ENCODE assay signal across 17 mouse cellular contexts in the genomic region with DNA sequence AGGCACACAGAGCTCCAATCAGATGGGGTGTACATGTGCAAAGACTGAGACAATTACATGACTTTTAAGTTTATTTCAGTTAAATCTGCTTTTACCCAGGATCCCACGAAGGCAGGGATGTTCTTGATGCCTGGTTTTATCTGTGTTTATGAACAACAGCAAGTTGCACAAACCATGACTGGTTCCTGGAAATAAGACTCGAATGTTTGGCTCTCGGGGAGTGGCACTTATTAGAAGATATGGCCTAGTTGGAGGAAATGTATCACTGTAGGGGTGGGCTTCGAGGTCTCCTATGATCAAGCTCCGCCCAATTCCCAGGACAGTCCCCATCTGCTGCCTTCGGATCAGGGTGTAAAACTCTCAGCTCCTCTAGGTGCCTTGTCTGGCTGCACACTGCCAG. TPM values are rescaled to one million over a fixed set of nuclear protein-coding genes. Genes with fewer than 3 reads are reported as not detected.
A peak's percentile ranks its signal among the peaks of the same experiment; 100 is the strongest.
DNase-seq lines count a peak whose midpoint lies in the region; ATAC-seq and TF ChIP-seq lines count a peak whose summit lies in the region.
"Had no signal": no experiment of that assay in that cellular context is flagged by ENCODE, and none has a peak within 500 bp of the region (broad histone marks: within the 10 kb centered on the region; RNA-seq: fewer than 3 reads in every experiment).

No protein-coding gene starts in this region.

- H3K9ac ChIP-seq in forebrain, embryonic 15.5 days (replicated peaks): no peak overlapping the region; the same call in 1 of the 2 replicates
- no peak overlapping the region for H3K9ac ChIP-seq in forebrain, postnatal 0 days
- H3K9ac ChIP-seq in intestine, embryonic 15.5 days: no peak overlapping the region
- H3K9ac ChIP-seq in intestine, embryonic 16.5 days (ENCODE audit: low read depth, low read length): no peak overlapping the region
- H3K9ac ChIP-seq in liver, embryonic 14.5 days (replicated peaks): no peak overlapping the region; the same call in 1 of the 2 replicates
- no peak overlapping the region for H3K9ac ChIP-seq in midbrain, embryonic 14.5 days (replicated peaks; ENCODE audit: low read length)

- H3K27ac ChIP-seq in forebrain, embryonic 15.5 days (replicated peaks): peak overlapping the region; percentile 67; the same call in 1 of the 2 replicates
- no peak overlapping the region for H3K27ac ChIP-seq in forebrain, postnatal 0 days (ENCODE audit: low read depth, low read length)
- H3K27ac ChIP-seq in intestine, embryonic 15.5 days: 0 out of 2 replicates have a peak overlapping the region, but pooled peaks have one; percentile 27
- no peak overlapping the region for H3K27ac ChIP-seq in intestine, embryonic 16.5 days (ENCODE audit: low read length)
- H3K27ac ChIP-seq in liver, embryonic 14.5 days: peak overlapping the region; percentile 72
- 0 out of 2 replicates have a peak overlapping the region, but pooled peaks have one; percentile 69 for H3K27ac ChIP-seq in midbrain, embryonic 14.5 days (replicated peaks; ENCODE audit: low read depth, low read length)
- H3K27ac ChIP-seq: kidney, postnatal 0 days; limb, embryonic 13.5 days had no signal

- no peaks in the 10 kb centered on the region for H3K9me3 ChIP-seq in forebrain, embryonic 15.5 days
- H3K9me3 ChIP-seq in forebrain, postnatal 0 days (ENCODE audit: low read length): no peaks in the 10 kb centered on the region
- no peaks in the 10 kb centered on the region for H3K9me3 ChIP-seq in intestine, embryonic 15.5 days
- H3K9me3 ChIP-seq in intestine, embryonic 16.5 days (ENCODE audit: control insufficient read depth, low read length): no peaks in the 10 kb centered on the region
- H3K9me3 ChIP-seq in liver, embryonic 14.5 days (ENCODE audit: control insufficient read depth, low read length): no peaks in the 10 kb centered on the region
- H3K9me3 ChIP-seq in midbrain, embryonic 14.5 days (ENCODE audit: control insufficient read depth, low read length): no peaks in the 10 kb centered on the region
- H3K9me3 ChIP-seq: limb, embryonic 13.5 days; megakaryocyte, embryonic 14.5 days had no signal

- no peak overlapping the region for H3K4me3 ChIP-seq in forebrain, embryonic 15.5 days
- no peak overlapping the region for H3K4me3 ChIP-seq in forebrain, postnatal 0 days (ENCODE audit: low read depth, low read length)
- H3K4me3 ChIP-seq in intestine, embryonic 15.5 days (replicated peaks): no peak overlapping the region
- H3K4me3 ChIP-seq in intestine, embryonic 16.5 days (ENCODE audit: low read length): no peak overlapping the region
- H3K4me3 ChIP-seq in liver, embryonic 14.5 days (ENCODE audit: insufficient read depth in 1 of 2, low read depth in 2 of 2, low read length in 2 of 2): no peak overlapping the region
- H3K4me3 ChIP-seq in midbrain, embryonic 14.5 days (replicated peaks; ENCODE audit: low read depth, low read length): no peak overlapping the region
- H3K4me3 ChIP-seq: limb, embryonic 13.5 days had no signal

- H3K36me3 ChIP-seq in forebrain, embryonic 15.5 days: no peaks in the 10 kb centered on the region
- no peaks in the 10 kb centered on the region for H3K36me3 ChIP-seq in forebrain, postnatal 0 days (ENCODE audit: insufficient read depth)
- 0 out of 2 replicates have a peak, but pooled peaks cover 3% of the 10 kb centered on the region for H3K36me3 ChIP-seq in intestine, embryonic 15.5 days
- H3K36me3 ChIP-seq in intestine, embryonic 16.5 days (ENCODE audit: control insufficient read depth, insufficient read depth, low read length): 0 out of 2 replicates have a peak, but pooled peaks cover 6% of the 10 kb centered on the region
- H3K36me3 ChIP-seq in liver, embryonic 14.5 days (replicated peaks; ENCODE audit: control insufficient read depth, insufficient read depth, low read depth): peaks cover 32% of the 10 kb centered on the region
- H3K36me3 ChIP-seq in midbrain, embryonic 14.5 days (ENCODE audit: control insufficient read depth, insufficient read depth, low read length): no peaks in the 10 kb centered on the region

- H3K4me2 ChIP-seq in forebrain, embryonic 15.5 days (replicated peaks): no peak overlapping the region
- H3K4me2 ChIP-seq in forebrain, postnatal 0 days (ENCODE audit: low read depth): no peak overlapping the region
- no peak overlapping the region for H3K4me2 ChIP-seq in intestine, embryonic 15.5 days (replicated peaks)
- H3K4me2 ChIP-seq in intestine, embryonic 16.5 days (ENCODE audit: low read depth, low read length): no peak overlapping the region
- peak overlapping the region; percentile 63 for H3K4me2 ChIP-seq in liver, embryonic 14.5 days (ENCODE audit: low read depth)
- H3K4me2 ChIP-seq in midbrain, embryonic 14.5 days (ENCODE audit: low read length): no peak overlapping the region
- H3K4me2 ChIP-seq: limb, embryonic 13.5 days had no signal

- no peak for DNase-seq in forebrain, postnatal 0 days
- peak in 1 of 3 experiments; percentile 57 for DNase-seq in liver, embryonic 14.5 days (ENCODE audit: low read depth in 3 of 3, low spot score in 3 of 3)
- no peak for DNase-seq in midbrain, embryonic 14.5 days
- DNase-seq in kidney, adult 18-20 months: no peak
- no peak for DNase-seq in gastrocnemius, adult 8-10 months (ENCODE audit: low spot score in 2 of 2)
- DNase-seq: adrenal gland, adult 2 months; cerebellum, adult 2 months; gastrocnemius, postnatal 25 days; heart, postnatal 10 days; thymus, adult 18-20 months had no signal

- WGBS in forebrain, embryonic 15.5 days: 78% methylated on average over 6 of the region's 6 CpGs
- 80% methylated on average over 6 of the region's 6 CpGs for WGBS in forebrain, postnatal 0 days
- 43% methylated on average over 6 of the region's 6 CpGs for WGBS in intestine, embryonic 15.5 days
- 50% methylated on average over 6 of the region's 6 CpGs for WGBS in intestine, embryonic 16.5 days
- 14% methylated on average over 6 of the region's 6 CpGs for WGBS in liver, embryonic 14.5 days (ENCODE audit: insufficient replicate concordance)
- 76% methylated on average over 6 of the region's 6 CpGs for WGBS in midbrain, embryonic 14.5 days

- TF ChIP-seq EP300 in liver, embryonic 14.5 days (IDR thresholded peaks at IDR 0.05; ENCODE audit: low read depth): no peak

- peaks cover 11% of the 10 kb centered on the region for H3K4me1 ChIP-seq in forebrain, embryonic 15.5 days
- H3K4me1 ChIP-seq in forebrain, postnatal 0 days (ENCODE audit: insufficient read depth): no peaks in the 10 kb centered on the region
- H3K4me1 ChIP-seq in intestine, embryonic 15.5 days (replicated peaks): 0 out of 2 replicates have a peak, but pooled peaks cover 9% of the 10 kb centered on the region
- H3K4me1 ChIP-seq in intestine, embryonic 16.5 days (ENCODE audit: control insufficient read depth, insufficient read depth, low read length): peaks cover 10% of the 10 kb centered on the region
- peaks cover 31 to 36% of the 10 kb centered on the region in 2 experiments for H3K4me1 ChIP-seq in liver, embryonic 14.5 days (replicated peaks; ENCODE audit: control insufficient read depth in 2 of 2, insufficient read depth in 2 of 2, low read length in 1 of 2)
- peaks cover 11% of the 10 kb centered on the region for H3K4me1 ChIP-seq in midbrain, embryonic 14.5 days (ENCODE audit: control insufficient read depth, insufficient read depth, low read length)
- H3K4me1 ChIP-seq: limb, embryonic 13.5 days had no signal

- no peak for ATAC-seq in forebrain, embryonic 15.5 days (replicated peaks)
- ATAC-seq in forebrain, postnatal 0 days: no peak
- ATAC-seq in intestine, embryonic 15.5 days: no peak
- no peak for ATAC-seq in intestine, embryonic 16.5 days
- ATAC-seq in liver, embryonic 14.5 days (ENCODE audit: insufficient read depth): no peak
- ATAC-seq in midbrain, embryonic 14.5 days (ENCODE audit: low FRiP score, low TSS enrichment): no peak
- ATAC-seq: lung, postnatal 0 days had no signal

- TF ChIP-seq CTCF in forebrain, postnatal 0 days (IDR thresholded peaks at IDR 0.05; ENCODE audit: low read depth): no peak
- TF ChIP-seq CTCF in liver, embryonic 14.5 days (IDR thresholded peaks at IDR 0.05; ENCODE audit: low read depth): no peak

- no peaks in the 10 kb centered on the region for H3K27me3 ChIP-seq in forebrain, embryonic 15.5 days
- no peaks in the 10 kb centered on the region for H3K27me3 ChIP-seq in forebrain, postnatal 0 days (ENCODE audit: insufficient read depth, low read length)
- H3K27me3 ChIP-seq in intestine, embryonic 15.5 days (replicated peaks): no peaks in the 10 kb centered on the region
- no peaks in the 10 kb centered on the region for H3K27me3 ChIP-seq in intestine, embryonic 16.5 days (replicated peaks; ENCODE audit: control insufficient read depth, insufficient read depth, low read length)
- H3K27me3 ChIP-seq in liver, embryonic 14.5 days (ENCODE audit: control insufficient read depth, insufficient read depth, low read length): no peaks in the 10 kb centered on the region
- no peaks in the 10 kb centered on the region for H3K27me3 ChIP-seq in midbrain, embryonic 14.5 days (ENCODE audit: control insufficient read depth, insufficient read depth, low read length)
- H3K27me3 ChIP-seq: limb, embryonic 13.5 days had no signal

RNA-seq across cellular contexts. Expression of a gene that starts 20.1 kb away (rescaled TPM):
- 77.1 and 79.8 TPM in 2 replicates for polyA plus RNA-seq in forebrain, embryonic 15.5 days (2015; fragmentation: Nextera tagmentation; extraction: Ambion mirVana)
- 131 and 174 TPM in 2 replicates for total RNA-seq in forebrain, postnatal 0 days (2014; rRNA removed)
- polyA plus RNA-seq in forebrain, postnatal 0 days (2015; fragmentation: Nextera tagmentation; extraction: Ambion mirVana): 73.3 and 92.7 TPM in 2 replicates
- 69.7 and 70.0 TPM in 2 replicates for polyA plus RNA-seq in intestine, embryonic 15.5 days (2015; fragmentation: Nextera tagmentation; extraction: Ambion mirVana)
- polyA plus RNA-seq in intestine, embryonic 16.5 days (2015; fragmentation: Nextera tagmentation; extraction: Ambion mirVana): 69.9 and 88.2 TPM in 2 replicates
- 9.1 TPM in 2 replicates for polyA plus RNA-seq in liver, embryonic 14.5 days (2012; rRNA removed)
- 6.8 and 6.9 TPM in 2 replicates for polyA plus RNA-seq in liver, embryonic 14.5 days (2014; fragmentation: Nextera tagmentation; extraction: Ambion mirVana)
- 99.9 and 129 TPM in 2 replicates for polyA plus RNA-seq in midbrain, embryonic 14.5 days (2014; fragmentation: Nextera tagmentation; extraction: Ambion mirVana)
- 10 to 100 TPM in 2 of 4 experiments, 1 to 10 TPM in 2; 7.9 to 14.0 (median 9.8) TPM for total RNA-seq in gastrocnemius, adult 8-10 months (2022)

RNA-seq across cellular contexts. Expression of a gene that starts 21.3 kb away (rescaled TPM):
- polyA plus RNA-seq in forebrain, embryonic 15.5 days (2015; fragmentation: Nextera tagmentation; extraction: Ambion mirVana): 121 and 142 TPM in 2 replicates
- 61.9 and 71.4 TPM in 2 replicates for total RNA-seq in forebrain, postnatal 0 days (2014; rRNA removed)
- polyA plus RNA-seq in forebrain, postnatal 0 days (2015; fragmentation: Nextera tagmentation; extraction: Ambion mirVana): 88.1 and 96.6 TPM in 2 replicates
- 23.7 and 24.5 TPM in 2 replicates for polyA plus RNA-seq in intestine, embryonic 15.5 days (2015; fragmentation: Nextera tagmentation; extraction: Ambion mirVana)
- 21.0 and 22.1 TPM in 2 replicates for polyA plus RNA-seq in intestine, embryonic 16.5 days (2015; fragmentation: Nextera tagmentation; extraction: Ambion mirVana)
- polyA plus RNA-seq in liver, embryonic 14.5 days (2012; rRNA removed): 2.9 and 3.1 TPM in 2 replicates
- polyA plus RNA-seq in liver, embryonic 14.5 days (2014; fragmentation: Nextera tagmentation; extraction: Ambion mirVana): 1.2 and 1.4 TPM in 2 replicates
- polyA plus RNA-seq in midbrain, embryonic 14.5 days (2014; fragmentation: Nextera tagmentation; extraction: Ambion mirVana): 58.6 and 72.6 TPM in 2 replicates
- total RNA-seq in gastrocnemius, adult 8-10 months (2022): 1 to 10 TPM; 2.4 to 3.9 (median 3.5) TPM

RNA-seq across cellular contexts. Expression of a gene that starts 37.9 kb away (rescaled TPM):
- 2.4 and 3.2 TPM in 2 replicates for polyA plus RNA-seq in forebrain, embryonic 15.5 days (2015; fragmentation: Nextera tagmentation; extraction: Ambion mirVana)
- 3.2 and 5.2 TPM in 2 replicates for total RNA-seq in forebrain, postnatal 0 days (2014; rRNA removed)
- 3.8 and 5.1 TPM in 2 replicates for polyA plus RNA-seq in forebrain, postnatal 0 days (2015; fragmentation: Nextera tagmentation; extraction: Ambion mirVana)
- 23.9 and 24.5 TPM in 2 replicates for polyA plus RNA-seq in intestine, embryonic 15.5 days (2015; fragmentation: Nextera tagmentation; extraction: Ambion mirVana)
- polyA plus RNA-seq in intestine, embryonic 16.5 days (2015; fragmentation: Nextera tagmentation; extraction: Ambion mirVana): 29.7 and 31.1 TPM in 2 replicates
- 14.0 and 17.2 TPM in 2 replicates for polyA plus RNA-seq in liver, embryonic 14.5 days (2012; rRNA removed)
- polyA plus RNA-seq in liver, embryonic 14.5 days (2014; fragmentation: Nextera tagmentation; extraction: Ambion mirVana): 21.3 and 22.1 TPM in 2 replicates
- polyA plus RNA-seq in midbrain, embryonic 14.5 days (2014; fragmentation: Nextera tagmentation; extraction: Ambion mirVana): 1.5 and 5.9 TPM in 2 replicates
- 1 to 10 TPM; 7.4 to 9.7 (median 8.7) TPM for total RNA-seq in gastrocnemius, adult 8-10 months (2022)

RNA-seq across cellular contexts. Expression of a gene that starts 44.0 kb away (rescaled TPM):
- 267 and 285 TPM in 2 replicates for polyA plus RNA-seq in forebrain, embryonic 15.5 days (2015; fragmentation: Nextera tagmentation; extraction: Ambion mirVana)
- 785 and 1,503 TPM in 2 replicates for total RNA-seq in forebrain, postnatal 0 days (2014; rRNA removed)
- polyA plus RNA-seq in forebrain, postnatal 0 days (2015; fragmentation: Nextera tagmentation; extraction: Ambion mirVana): 274 and 348 TPM in 2 replicates
- polyA plus RNA-seq in intestine, embryonic 15.5 days (2015; fragmentation: Nextera tagmentation; extraction: Ambion mirVana): 322 and 353 TPM in 2 replicates
- polyA plus RNA-seq in intestine, embryonic 16.5 days (2015; fragmentation: Nextera tagmentation; extraction: Ambion mirVana): 251 and 288 TPM in 2 replicates
- polyA plus RNA-seq in liver, embryonic 14.5 days (2012; rRNA removed): 571 and 987 TPM in 2 replicates
- polyA plus RNA-seq in liver, embryonic 14.5 days (2014; fragmentation: Nextera tagmentation; extraction: Ambion mirVana): 295 and 303 TPM in 2 replicates
- polyA plus RNA-seq in midbrain, embryonic 14.5 days (2014; fragmentation: Nextera tagmentation; extraction: Ambion mirVana): 301 and 329 TPM in 2 replicates
- total RNA-seq in gastrocnemius, adult 8-10 months (2022): 10 to 100 TPM; 20.8 to 47.8 (median 31.7) TPM

Comparison
In these comparisons a context has a peak if more than half of its experiments do, and no peak if none do; other contexts are left out.
1. H3K27ac ChIP-seq: peak in forebrain, embryonic 15.5 days (single experiment), intestine, embryonic 15.5 days (single experiment), liver, embryonic 14.5 days (single experiment) and midbrain, embryonic 14.5 days (single experiment); none in forebrain, postnatal 0 days (single experiment) and intestine, embryonic 16.5 days (single experiment).